Mouse (Mus musculus) CH12.LX (cell line): ENCODE results near the gene Dpp6. TPM values are rescaled to one million over a fixed set of nuclear protein-coding genes. Genes with fewer than 3 reads are reported as not detected.

ENCODE experiments used
- DNase-seq: peaks from one replicate; pipeline ENCODE4 v3.0.0-alpha.2; 2013; ENCODE audit errors: extremely low read depth
- H3K27ac ChIP-seq: 2 replicates; pipeline ENCODE4 v1.5.1; 2012; ENCODE audit warnings: low read depth, mild to moderate bottlenecking, control low read depth, moderate library complexity; ENCODE audit not compliant: insufficient read depth
- H3K27me3 ChIP-seq: replicated peaks from 2 replicates; pipeline ENCODE3; 2012; ENCODE audit warnings: inconsistent platforms
- H3K36me3 ChIP-seq, 2 experiments: replicated peaks in 1 of 2; 2 replicates each; pipeline versions ENCODE3 to v1.6.1; 2012; ENCODE audit warnings: inconsistent platforms in 1 of 2, low read length in 1 of 2, mild to moderate bottlenecking in 1 of 2, mixed read lengths in 1 of 2, moderate library complexity in 1 of 2; ENCODE audit not compliant: control insufficient read depth in 1 of 2, insufficient read depth in 1 of 2
- H3K4me1 ChIP-seq, 2 experiments: 2 replicates each; pipeline ENCODE4 v1.6.1; 2012; ENCODE audit warnings: inconsistent platforms in 1 of 2, moderate library complexity in 1 of 2; ENCODE audit not compliant: insufficient read depth in 2 of 2, control insufficient read depth in 1 of 2
- H3K4me2 ChIP-seq: 2 replicates; pipeline ENCODE4 v1.6.1; 2012; ENCODE audit warnings: low read depth, mild to moderate bottlenecking, control low read depth; ENCODE audit not compliant: poor library complexity, insufficient read depth, severe bottlenecking
- H3K4me3 ChIP-seq, 3 experiments: fragments of 150-350 bp in 1 of 3; sonication (generic) in 1 of 3; replicated peaks in 1 of 3; 2 replicates each; pipeline versions ENCODE3 to v1.5.1; 2011 to 2012; ENCODE audit warnings: low read depth in 2 of 3, low read length in 2 of 3, mild to moderate bottlenecking in 2 of 3, moderate library complexity in 2 of 3, control low read depth in 1 of 3, improper control_type of control experiment in 1 of 3, inconsistent platforms in 1 of 3, mixed read lengths in 1 of 3; ENCODE audit not compliant: poor library complexity in 1 of 3
- H3K79me2 ChIP-seq: replicated peaks from 2 replicates; pipeline ENCODE4 v1.6.1; 2012; ENCODE audit warnings: mild to moderate bottlenecking, moderate library complexity; ENCODE audit not compliant: control insufficient read depth, poor library complexity, insufficient read depth, severe bottlenecking; ENCODE audit errors: extremely low read depth
- H3K9ac ChIP-seq: 2 replicates; pipeline ENCODE4 v1.6.1; 2012; ENCODE audit warnings: low read depth, mild to moderate bottlenecking, control low read depth, moderate library complexity; ENCODE audit not compliant: insufficient read depth
- H3K9me3 ChIP-seq: replicated peaks from 2 replicates; pipeline ENCODE3; 2012; ENCODE audit warnings: low read length, inconsistent platforms, mixed read lengths
- CHD1 ChIP-seq: IDR thresholded peaks from 2 replicates; pipeline ENCODE4 v1.6.1; 2012; ENCODE audit warnings: low read depth, low read length, improper control_type of control experiment, inconsistent platforms
- CHD2 ChIP-seq: IDR thresholded peaks from 2 replicates; pipeline ENCODE4 v1.6.1; 2011; ENCODE audit warnings: low read length, improper control_type of control experiment
- CTCF ChIP-seq, 2 experiments: IDR thresholded peaks in 1 of 2; conservative IDR thresholded peaks in 1 of 2; 2 replicates each; pipeline ENCODE4 v1.5.1; 2011 to 2012; ENCODE audit warnings: low read depth in 2 of 2, low read length in 2 of 2, improper control_type of control experiment in 1 of 2, inconsistent platforms in 1 of 2, mild to moderate bottlenecking in 1 of 2, moderate library complexity in 1 of 2
- E2F4 ChIP-seq: IDR thresholded peaks from 2 replicates; pipeline ENCODE4 v1.6.1; 2011; ENCODE audit warnings: low read depth, low read length, improper control_type of control experiment; ENCODE audit not compliant: insufficient replicate concordance
- HCFC1 ChIP-seq: IDR thresholded peaks from 2 replicates; pipeline ENCODE4 v1.6.1; 2012; ENCODE audit warnings: low read depth, mild to moderate bottlenecking, inconsistent platforms, low read length, improper control_type of control experiment
- JUN ChIP-seq: IDR thresholded peaks from 2 replicates; pipeline ENCODE4 v1.6.1; 2011; ENCODE audit warnings: low read depth, mild to moderate bottlenecking, low read length, improper control_type of control experiment, moderate library complexity; ENCODE audit not compliant: insufficient read depth
- JUND ChIP-seq: conservative IDR thresholded peaks from 2 replicates; pipeline ENCODE4 v1.6.1; 2011; ENCODE audit warnings: low read depth, low read length, improper control_type of control experiment
- MAFK ChIP-seq: IDR thresholded peaks from 2 replicates; pipeline ENCODE4 v1.6.1; 2011; ENCODE audit warnings: low read length, improper control_type of control experiment; ENCODE audit not compliant: insufficient replicate concordance
- MEF2A ChIP-seq: IDR thresholded peaks from 2 replicates; pipeline ENCODE4 v1.6.1; 2014; ENCODE audit warnings: low read depth, mild to moderate bottlenecking, inconsistent platforms, low read length, improper control_type of control experiment, borderline replicate concordance
- MXI1 ChIP-seq: IDR thresholded peaks from 2 replicates; pipeline ENCODE4 v1.6.1; 2011; ENCODE audit warnings: mild to moderate bottlenecking, low read depth, low read length, improper control_type of control experiment
- NELFE ChIP-seq: IDR thresholded peaks from 2 replicates; pipeline ENCODE4 v1.6.1; 2011; ENCODE audit warnings: low read depth, low read length, improper control_type of control experiment
- PAX5 ChIP-seq: IDR thresholded peaks from 2 replicates; pipeline ENCODE4 v1.6.1; 2012; ENCODE audit warnings: low read length, inconsistent platforms, mixed read lengths
- RAD21 ChIP-seq: IDR thresholded peaks from 2 replicates; pipeline ENCODE4 v1.6.1; 2011; ENCODE audit warnings: low read depth, mild to moderate bottlenecking, low read length, improper control_type of control experiment, moderate library complexity
- SIN3A ChIP-seq: IDR thresholded peaks from 2 replicates; pipeline ENCODE4 v1.6.1; 2012; ENCODE audit warnings: low read length, improper control_type of control experiment, inconsistent platforms
- TBP ChIP-seq: conservative IDR thresholded peaks from 2 replicates; pipeline ENCODE4 v1.6.1; 2011; ENCODE audit warnings: low read depth, low read length, improper control_type of control experiment
- TCF12 ChIP-seq: IDR thresholded peaks from 2 replicates; pipeline ENCODE4 v1.6.1; 2014; ENCODE audit warnings: low read depth, mild to moderate bottlenecking, inconsistent platforms, low read length, improper control_type of control experiment
- USF2 ChIP-seq: conservative IDR thresholded peaks from 2 replicates; pipeline ENCODE4 v1.6.1; 2011; ENCODE audit warnings: low read depth, low read length, improper control_type of control experiment
- dilution Hi-C: fragments of 300-500 bp; cut with MboI; formaldehyde crosslinking; loops from 2 replicates; pipeline ENCODE4 v1.14.3; 2020; ENCODE audit warnings: low sequenced_read_pairs; ENCODE audit not compliant: extremely low pct_unique_long_range_greater_than_20kb, extremely low pct_ligation_motif_present
- in situ Hi-C: fragments of 300-500 bp; cut with MboI; formaldehyde crosslinking; loops from 3 replicates; pipeline ENCODE4 v1.14.3; 2019; ENCODE audit warnings: low sequenced_read_pairs, low pct_ligation_motif_present, low pct_unique_long_range_greater_than_20kb, mixed read lengths
- polyA plus RNA-seq: library from polyadenylated mRNA; unstranded; fragments of >175 nt; gene quantifications from 2 replicates; pipeline ENCODE4 v1.2.1, GENCODE M21; 2012; ENCODE audit warnings: low read depth; ENCODE audit not compliant: insufficient read length
- total RNA-seq, 2 experiments: library from RNA; depleted of rRNA; stranded (reverse); fragments of 300-350 nt in 1 of 2; fragments of >200 nt in 1 of 2; gene quantifications; 2 replicates each; pipeline ENCODE4 v1.2.3; 2012 to 2014

Gene Dpp6
- total RNA-seq (2012; rRNA removed) (not detected in 2 replicates), total RNA-seq (2014; rRNA removed) (not detected in 2 replicates), polyA plus RNA-seq (not detected in 2 replicates)

DNA sequence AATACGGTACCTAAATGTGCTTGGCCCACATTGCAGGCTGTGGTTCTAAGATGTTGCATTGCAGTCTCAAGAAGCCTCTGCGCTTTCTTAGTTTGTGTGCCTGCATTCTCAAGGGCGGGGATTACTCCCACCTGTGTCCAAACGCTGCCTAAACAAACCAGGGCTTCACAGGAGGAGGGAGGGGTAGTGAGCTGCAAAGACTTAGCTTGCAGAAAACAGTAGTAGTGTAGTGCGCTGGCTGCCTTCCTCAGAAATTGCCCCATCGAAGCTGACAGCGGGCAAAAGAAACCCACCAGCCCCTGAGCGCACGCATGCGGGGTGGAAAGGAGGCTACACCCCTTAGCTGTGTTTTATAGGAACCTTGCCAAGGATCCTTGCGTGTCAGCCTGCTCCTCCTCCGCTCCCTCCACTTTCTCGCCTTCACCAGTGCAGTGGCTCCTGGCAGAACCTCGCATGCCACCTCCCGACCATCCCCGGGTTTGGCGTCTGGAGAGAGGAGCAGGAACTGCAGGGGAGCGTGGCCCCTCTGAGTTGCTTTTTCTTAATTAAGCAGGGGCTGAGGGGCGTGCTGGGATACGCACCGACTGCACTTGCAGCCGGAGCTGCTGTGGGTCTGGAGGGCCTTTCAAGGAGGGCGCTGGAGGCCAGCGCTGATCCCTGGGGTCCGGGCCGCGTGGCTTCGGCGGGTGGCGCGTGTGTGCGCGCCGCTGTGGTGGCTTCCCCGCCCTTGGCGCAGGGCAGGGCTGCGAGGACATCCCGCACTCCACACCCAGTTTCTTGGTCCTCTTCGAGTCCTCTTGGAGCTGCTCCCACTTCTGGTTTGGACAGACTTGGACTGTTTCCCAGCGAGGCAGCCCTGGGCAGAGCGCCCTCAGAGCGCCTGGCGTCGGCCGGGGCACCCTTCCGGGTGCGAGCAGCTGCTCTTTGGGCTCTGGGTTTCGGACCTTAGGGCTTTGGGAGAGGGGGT, at the start of gene Dpp6:
Gene Dpp6, plus strand, starts transcription at position 229 of the 967 bp plus-strand sequence.
- no peaks in the 10 kb centered on the region for H3K36me3 ChIP-seq
- no peak for DNase-seq
- no peak within 1 kb of the TSS for H3K27ac ChIP-seq
- no peak for TF ChIP-seq CTCF (conservative IDR thresholded peaks at IDR 0.05 in 1 of 2, IDR thresholded peaks at IDR 0.05 in 1 of 2; ENCODE audit: low read depth in 2 of 2, low read length in 2 of 2)
- no peak for TF ChIP-seq E2F4
- TF ChIP-seq, all 38 proteins: peak for 0
- no peaks in the 10 kb centered on the region for H3K4me1 ChIP-seq
- no peaks in the 10 kb centered on the region for H3K79me2 ChIP-seq
- no peaks in the 10 kb centered on the region for H3K27me3 ChIP-seq
- no peak within 1 kb of the TSS for H3K9ac ChIP-seq
- dilution Hi-C loops (no loop called here), in situ Hi-C loops (no loop called here)
- H3K4me3 ChIP-seq = no peak within 1 kb of the TSS
- H3K9me3 ChIP-seq = peaks cover 66% of the 10 kb centered on the region
- H3K4me2 ChIP-seq = no peak within 1 kb of the TSS

DNA sequence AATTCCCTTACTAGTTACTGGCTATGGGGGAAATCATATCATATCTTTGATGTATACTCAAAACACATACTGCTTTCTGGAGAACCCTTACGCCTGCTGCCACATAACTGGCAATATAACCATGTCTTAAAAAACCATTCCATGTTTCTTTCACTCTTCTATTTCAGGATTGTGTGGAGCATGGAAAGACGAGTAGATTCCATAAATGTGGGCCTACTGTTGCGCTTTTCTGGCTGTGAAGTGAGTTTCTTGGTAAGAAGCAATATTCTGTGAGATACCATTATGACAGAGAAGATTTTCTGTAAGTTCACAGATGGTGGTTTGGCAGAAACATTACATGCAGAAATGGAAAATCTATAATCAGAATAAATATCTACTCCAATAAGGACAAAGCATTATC, 33.0 kb upstream of the Dpp6 start:
- in situ Hi-C loops (no loop called here), dilution Hi-C loops (no loop called here)
- Histone ChIP-seq H3K36me3 (no peaks in the 10 kb centered on the region), H3K27ac (no peak overlapping the region), H3K9ac (no peak overlapping the region), H3K27me3 (no peaks in the 10 kb centered on the region), H3K79me2 (no peaks in the 10 kb centered on the region), H3K9me3 (peaks cover 58% of the 10 kb centered on the region), H3K4me3 (no peak overlapping the region), H3K4me2 (no peak overlapping the region), H3K4me1 (no peaks in the 10 kb centered on the region)
- TF ChIP-seq HCFC1 (no peak), CHD1 (no peak), JUND (no peak), CHD2 (no peak), JUN (no peak), MAFK (no peak), TCF12 (no peak), PAX5 (no peak), RAD21 (no peak), SIN3A (no peak), TBP (no peak), NELFE (no peak), USF2 (no peak), MEF2A (no peak), MXI1 (no peak)
- DNase-seq = no peak
